Mouse (Mus musculus): ENCODE data around the gene Igdcc3.

DNA sequence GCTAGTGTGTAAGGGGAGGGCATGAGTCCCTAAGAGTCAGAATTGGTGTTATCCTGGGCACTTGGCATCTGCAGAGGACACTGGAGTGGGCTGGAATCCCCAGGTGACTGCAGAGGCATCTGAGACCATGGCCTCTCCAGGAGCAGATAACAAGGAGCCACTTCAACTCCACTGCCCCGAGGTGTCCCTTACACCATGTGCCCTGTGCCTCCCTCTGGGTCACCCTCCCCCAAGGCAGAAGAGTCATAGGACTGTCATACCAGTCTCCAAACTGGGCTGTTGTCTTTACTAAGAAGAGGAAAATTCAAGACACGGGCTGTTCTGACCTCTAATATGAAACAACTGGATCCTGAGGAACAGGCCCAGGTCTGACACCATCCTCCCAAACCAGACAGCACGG is 93.7 kb downstream of the Igdcc3 start:
- no peak for TF ChIP-seq CTCF (IDR thresholded peaks at IDR 0.05; ENCODE audit: insufficient read depth, low read length)
- TF ChIP-seq POLR2A (IDR thresholded peaks at IDR 0.05; ENCODE audit: borderline replicate concordance, extremely low read depth, low read depth, low read length): no peak
